Mouse (Mus musculus) c-Kit-positive CD71-positive TER-119-positive erythroid progenitor cells, embryonic 14.5 days (primary cell): ENCODE data around the gene Cdc20.

Experiments
- DNase-seq: peaks from one replicate; pipeline ENCODE4 v3.0.0-alpha.2; 2013; ENCODE audit warnings: low spot score

The Cdc20 gene

GRCm38 (mm10) chr4:118417112-118417797, 19.9 kb downstream of the Cdc20 start:
- no peak for DNase-seq

GRCm38 (mm10) chr4:118416329-118416728, 20.8 kb downstream of the Cdc20 start:
- DNase-seq = no peak

GRCm38 (mm10) chr4:118415779-118416178, 21.4 kb downstream of the Cdc20 start:
- DNase-seq = no peak

- no peak for DNase-seq
Measured at GRCm38 (mm10) chr4:118413553-118413952, 23.6 kb downstream of the Cdc20 start.

DNA sequence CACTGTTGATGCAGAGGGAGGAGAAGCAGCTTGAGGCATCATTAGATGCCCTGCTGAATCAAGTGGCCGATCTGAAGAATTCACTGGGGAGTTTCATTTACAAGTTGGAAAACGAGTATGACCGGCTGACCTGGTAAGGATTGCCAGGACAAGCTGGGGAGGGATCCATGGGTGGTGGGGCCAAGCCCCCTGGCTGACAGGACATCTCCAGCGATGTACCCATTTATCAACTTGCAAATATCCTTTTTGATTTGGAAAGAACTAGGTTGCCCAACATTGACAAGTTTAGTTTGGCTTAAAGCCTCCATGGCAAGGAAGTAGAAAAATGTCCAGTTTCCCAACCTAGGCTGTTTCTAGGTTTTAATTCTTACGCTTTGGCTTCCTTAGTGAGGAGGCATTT, 26.3 kb downstream of the Cdc20 start:
- DNase-seq = no peak

- DNase-seq = peak; percentile 89
Measured at GRCm38 (mm10) chr4:118409142-118409900, 27.8 kb downstream of the Cdc20 start, which contains the start of the genes Szt2 and Med8. Szt2 (minus strand) TSS chr4:118409273. Med8 (plus strand) TSS chr4:118409337.

- DNase-seq = no peak
Measured at GRCm38 (mm10) chr4:118402701-118403100, 34.5 kb downstream of the Cdc20 start.

GRCm38 (mm10) chr4:118401918-118402317, 35.2 kb downstream of the Cdc20 start:
- DNase-seq = no peak

DNA sequence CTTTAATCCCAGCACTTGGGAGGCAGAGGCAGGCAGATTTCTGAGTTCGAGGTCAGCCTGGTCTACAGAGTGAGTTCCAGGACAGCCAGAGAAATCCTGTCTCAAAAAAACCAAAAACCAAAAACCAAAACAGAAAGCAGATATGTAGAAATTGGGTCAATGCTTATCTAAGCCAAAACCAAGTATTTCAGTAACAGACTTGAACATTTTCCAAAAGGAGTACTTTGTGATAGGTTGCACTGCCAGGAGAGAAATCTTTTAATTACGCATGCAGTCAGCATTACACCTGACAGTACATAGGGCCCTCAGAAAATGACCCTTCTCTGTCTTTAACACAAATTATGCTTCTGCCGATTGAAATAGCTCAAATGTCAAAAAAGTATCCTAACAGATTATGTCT, 35.7 kb downstream of the Cdc20 start:
- no peak for DNase-seq

GRCm38 (mm10) chr4:118398400-118398799, 38.8 kb downstream of the Cdc20 start:
- no peak for DNase-seq

DNA sequence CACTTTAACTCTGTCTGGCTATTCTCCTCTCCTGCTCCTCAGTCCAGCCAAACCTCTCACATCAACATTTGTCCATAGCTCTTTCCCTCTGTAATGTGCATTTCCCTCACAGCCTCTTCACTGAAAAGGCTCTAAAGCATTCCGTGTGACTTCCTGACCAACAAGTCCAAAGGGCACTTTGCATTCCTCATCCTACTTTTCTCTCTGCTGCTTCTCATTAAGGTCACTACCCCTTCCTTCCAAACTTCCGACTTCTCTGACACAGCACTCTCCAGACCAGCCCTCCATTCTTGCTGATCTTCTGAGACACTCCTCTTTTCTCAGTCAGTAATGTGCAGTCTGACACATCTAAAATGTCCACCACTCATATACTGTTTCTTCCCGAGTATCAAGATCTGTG, 40.7 kb downstream of the Cdc20 start:
- no peak for DNase-seq

GRCm38 (mm10) chr4:118395289-118395688, 41.9 kb downstream of the Cdc20 start:
- DNase-seq = no peak

- no peak for DNase-seq
Measured at GRCm38 (mm10) chr4:118394505-118394904, 42.6 kb downstream of the Cdc20 start.

- DNase-seq = no peak
Measured at GRCm38 (mm10) chr4:118390146-118390545, 47.0 kb downstream of the Cdc20 start.

- DNase-seq = no peak
Measured at GRCm38 (mm10) chr4:118387316-118387715, 49.8 kb downstream of the Cdc20 start.

DNA sequence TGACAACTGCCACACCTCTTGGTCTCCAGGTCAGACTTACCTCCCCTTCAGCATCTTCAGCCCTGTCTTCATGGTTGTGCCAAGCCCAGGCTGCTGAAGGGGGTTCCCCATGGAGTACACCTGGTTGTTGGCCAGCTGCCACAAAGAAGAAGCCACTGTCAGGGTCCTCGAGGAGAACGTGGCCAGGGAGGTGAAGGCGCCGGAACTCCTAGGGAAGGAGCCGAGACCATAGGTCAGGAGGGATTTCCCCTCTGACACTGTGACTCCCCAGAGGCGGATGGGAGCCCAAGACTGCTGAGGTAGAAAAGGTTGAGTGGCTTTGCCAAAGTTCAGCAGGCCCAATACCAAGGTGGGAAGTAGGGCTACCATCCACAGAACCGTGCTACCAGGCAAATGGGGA, 53.9 kb downstream of the Cdc20 start:
- no peak for DNase-seq
